Mouse (Mus musculus): Measurements from ENCODE around the gene Magi1.

Gene Magi1

DNA sequence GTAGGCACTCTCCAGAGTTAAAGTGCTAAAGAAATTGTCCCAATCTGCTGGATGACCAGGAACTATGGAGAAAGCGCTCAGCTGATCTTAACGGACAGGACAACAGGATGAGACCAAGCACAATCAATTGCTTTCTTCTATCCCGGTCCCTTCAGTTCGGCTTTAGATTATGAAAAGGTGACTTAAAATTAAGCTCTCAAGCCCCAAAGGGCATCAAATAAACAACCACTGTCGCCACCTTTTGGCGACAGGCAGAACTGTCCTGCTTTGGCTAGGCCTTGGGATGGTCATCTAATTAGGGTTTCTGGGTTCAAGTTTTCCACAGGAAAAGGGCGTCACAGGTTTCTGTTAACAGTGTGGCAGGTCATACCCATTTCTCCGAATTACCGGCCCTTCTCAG is 298.6 kb downstream of the Magi1 start:
- in situ Hi-C loops (cut with MboI): no loop called here

DNA sequence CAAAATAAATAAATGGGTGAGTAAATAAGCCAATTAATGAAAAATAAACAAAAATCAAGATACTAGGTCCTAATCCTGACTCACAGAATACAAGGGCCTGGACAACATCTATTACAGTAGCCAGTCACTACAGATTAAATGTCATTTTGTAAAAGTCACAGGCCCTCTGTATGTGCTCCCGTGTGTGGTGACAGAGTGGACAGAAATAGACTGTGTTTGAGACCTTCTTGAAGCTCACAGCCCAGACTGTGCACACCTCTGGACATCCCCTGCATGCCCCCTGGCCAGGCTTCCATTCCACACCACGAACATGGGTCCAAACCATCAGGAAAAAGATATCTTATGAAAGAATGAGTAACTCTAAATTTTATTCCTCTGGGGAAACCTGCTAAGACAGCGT is 300.2 kb downstream of the Magi1 start:
- in situ Hi-C loops (cut with MboI): no loop called here

DNA sequence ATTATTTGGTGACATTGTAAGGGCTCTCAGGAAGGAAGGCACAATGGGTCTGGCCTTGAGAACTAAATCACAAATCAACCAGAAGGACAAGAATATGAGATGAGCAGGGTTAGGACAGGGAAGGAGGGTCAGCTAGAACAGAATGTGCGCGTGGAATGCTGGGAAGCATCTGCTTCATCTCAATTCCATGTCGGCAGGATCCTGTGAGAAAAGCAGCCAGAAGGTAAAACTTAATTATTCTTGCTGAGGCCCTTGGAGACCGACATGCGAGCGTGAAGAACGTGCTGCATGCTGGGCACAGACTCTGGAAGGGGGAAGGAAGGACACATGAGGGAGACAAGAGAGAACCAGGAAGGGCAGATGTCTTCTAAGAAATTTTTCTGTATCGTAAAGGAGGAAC is 302.5 kb downstream of the Magi1 start:
- in situ Hi-C loops (cut with MboI): no loop called here

DNA sequence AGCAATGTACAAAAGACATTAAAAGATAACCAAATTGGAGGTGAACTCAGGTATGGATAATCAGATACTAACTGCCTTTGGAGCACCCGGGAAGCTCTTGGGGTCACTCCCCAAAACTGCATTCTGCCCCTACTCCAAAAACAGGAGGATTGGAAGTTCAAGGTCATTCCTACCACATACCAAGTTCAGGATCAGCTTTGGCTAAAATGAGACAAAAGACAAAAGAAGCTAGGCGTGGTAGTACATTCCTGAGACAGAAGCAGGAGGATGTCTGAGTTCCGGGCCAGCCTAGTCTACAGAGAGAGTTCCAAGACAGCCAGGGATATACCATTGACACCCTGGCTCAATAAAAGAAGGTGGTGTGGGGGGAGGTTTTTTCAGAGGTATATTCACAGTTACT is 304.5 kb downstream of the Magi1 start:
- in situ Hi-C loops (cut with MboI): no loop called here

DNA sequence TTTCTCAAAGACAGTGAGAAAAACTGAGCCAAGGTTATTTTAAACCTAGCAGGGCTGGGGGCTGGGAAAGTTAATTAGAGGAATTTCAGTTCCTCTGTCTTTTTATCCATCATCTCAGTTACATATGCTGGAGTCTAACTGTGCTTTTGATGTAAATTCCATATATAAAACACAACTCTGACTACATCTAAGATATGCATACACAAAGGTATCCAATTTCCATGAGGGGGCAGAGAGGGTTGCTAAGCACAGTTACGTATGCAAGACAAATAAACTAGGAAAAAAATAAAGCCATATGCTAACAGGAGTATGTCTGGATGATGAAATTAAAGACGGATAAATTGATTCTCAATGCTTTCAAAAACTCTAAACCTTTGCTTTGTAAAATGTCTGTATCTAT is 315.0 kb downstream of the Magi1 start:
- in situ Hi-C loops (cut with MboI): no loop called here

DNA sequence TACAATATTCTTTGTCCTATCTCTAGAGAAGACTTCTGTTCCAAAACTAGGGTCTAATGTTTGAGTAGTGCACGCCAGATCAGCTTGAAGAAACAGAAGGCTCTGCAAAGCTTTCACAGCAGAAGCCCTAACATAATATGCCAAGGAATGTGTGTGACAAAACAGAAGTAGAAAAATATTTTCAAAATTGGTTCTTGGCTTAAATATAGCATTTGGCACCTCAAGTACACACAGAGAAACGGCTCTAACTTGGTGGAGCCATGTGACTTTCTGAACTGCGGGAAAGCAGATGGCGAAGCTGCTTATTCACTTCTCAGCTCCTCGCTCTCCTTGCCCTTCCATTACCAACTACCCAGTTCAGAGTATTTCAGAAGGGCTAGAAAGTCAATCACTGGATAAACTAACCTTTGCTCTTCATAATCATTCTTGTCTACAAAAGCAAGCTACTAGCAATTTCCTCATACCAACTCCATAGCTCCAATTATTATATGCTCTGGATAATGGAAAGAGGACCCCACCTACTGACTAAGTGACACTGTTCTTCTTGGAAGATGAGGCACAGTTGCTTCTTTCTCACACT is 320.9 kb downstream of the Magi1 start:
- in situ Hi-C loops (cut with MboI): no loop called here

DNA sequence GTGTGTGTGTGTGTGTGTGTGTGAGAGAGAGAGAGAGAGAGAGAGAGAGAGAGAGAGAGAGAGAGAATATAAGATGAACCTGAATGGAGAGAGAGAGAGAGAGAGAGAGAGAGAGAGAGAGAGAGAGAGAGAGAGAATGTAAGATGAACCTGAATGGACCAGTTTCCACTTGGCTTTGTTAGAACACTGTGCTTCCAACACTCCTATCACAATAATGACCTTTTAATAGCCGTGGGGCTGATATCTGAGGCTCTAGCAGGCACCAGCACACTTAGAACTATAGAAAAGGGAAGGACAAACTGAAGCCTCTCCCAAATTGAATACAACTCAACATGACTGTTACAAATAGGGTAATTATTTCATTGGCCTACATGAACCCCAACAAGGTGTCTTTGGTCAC is 321.9 kb downstream of the Magi1 start:
- in situ Hi-C loops (cut with MboI): no loop called here

DNA sequence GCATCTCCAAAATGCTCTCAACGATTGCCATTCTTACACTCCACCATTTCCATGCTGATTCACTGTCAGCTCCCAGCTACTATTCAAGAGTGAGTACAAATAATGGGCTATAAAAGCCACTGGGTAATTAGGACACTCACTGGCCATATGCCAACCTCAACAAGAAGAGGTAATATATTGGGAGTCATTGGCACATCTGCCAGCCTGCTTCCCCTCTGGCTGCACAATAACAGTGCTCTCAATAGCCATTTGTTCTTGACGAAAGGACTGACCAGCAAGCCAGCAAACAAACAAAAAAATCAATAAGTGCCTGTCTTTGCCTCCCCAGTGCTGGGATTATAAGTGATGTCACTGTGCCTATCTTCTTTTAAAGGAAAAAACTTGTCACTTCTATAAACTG is 326.5 kb downstream of the Magi1 start:
- in situ Hi-C loops (cut with MboI): no loop called here

DNA sequence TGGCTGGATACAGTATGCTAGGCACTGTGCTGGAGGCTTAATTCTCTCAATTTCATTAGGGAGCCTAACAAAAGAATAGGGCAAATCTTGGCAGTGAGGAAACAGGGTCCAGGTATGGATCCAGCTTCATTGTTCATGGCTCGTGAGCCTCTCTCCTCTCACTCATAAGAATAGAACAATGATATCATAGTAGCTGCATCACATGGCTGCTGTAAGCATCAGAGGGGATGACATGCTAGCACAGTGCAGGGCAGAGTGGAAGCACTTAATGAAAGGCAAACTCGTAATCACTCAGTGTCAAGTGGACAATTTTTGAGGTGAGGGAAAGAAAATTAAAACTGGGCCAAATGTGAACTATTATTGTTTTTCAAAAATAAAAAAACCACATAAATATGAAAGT is 337.1 kb downstream of the Magi1 start:
- in situ Hi-C loops (cut with MboI): no loop called here

DNA sequence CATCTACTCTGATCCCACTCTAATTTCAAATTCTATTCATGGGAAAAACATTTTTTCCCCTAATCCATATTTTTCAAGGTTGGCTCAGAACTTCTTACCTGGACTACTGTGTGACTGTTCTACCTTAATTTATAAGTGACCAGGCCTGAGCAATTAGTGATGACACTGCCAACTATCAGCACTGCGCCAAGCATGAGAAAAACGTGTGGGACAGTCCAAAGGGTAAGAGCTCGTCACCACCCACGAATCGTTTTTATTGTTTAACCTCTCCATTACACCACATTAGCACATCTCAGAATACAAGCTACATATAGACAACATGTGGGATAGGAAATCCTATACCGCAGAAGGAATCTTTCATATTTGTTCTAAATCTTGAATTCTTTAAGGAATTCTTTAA is 347.4 kb downstream of the Magi1 start:
- in situ Hi-C loops (cut with MboI): no loop called here

DNA sequence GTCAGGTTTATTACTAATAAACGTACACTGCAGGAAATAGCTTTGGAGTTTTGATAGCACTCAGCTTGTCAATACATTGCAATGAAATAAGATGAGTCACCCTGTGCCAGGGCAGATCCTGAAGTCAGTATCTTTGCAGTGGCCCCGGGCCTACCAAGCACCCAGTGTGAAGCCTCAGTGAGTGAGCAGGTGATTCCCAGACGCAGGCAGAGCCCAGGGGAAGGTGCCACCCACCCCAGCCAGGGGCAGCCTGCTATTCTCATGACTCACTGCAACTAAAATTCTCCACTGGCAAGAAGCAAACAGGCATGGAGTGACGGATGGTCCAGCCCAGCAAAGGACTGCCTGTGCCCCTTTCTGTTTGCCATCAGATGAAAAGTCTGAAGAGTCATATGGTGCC is 347.9 kb downstream of the Magi1 start:
- in situ Hi-C loops (cut with MboI): no loop called here

DNA sequence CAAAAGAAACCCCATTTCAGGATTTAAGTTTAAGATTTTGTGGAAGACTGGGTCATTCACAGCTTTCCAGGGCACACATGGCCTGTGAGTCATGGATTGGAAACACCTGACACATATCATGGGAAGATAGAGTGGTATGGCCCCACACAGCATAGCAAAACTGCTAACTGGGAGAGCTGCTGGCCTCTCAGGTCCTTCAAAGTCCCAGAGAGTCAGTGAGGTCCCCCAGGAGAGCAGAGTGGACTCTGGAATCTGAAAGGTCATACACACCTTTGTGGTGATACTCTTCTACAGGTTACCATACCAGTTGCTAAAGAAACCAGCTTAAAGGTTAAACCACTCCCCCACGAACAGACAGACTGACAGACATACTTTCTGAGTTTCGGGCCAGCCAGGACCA is 349.0 kb downstream of the Magi1 start:
- in situ Hi-C loops (cut with MboI): no loop called here

DNA sequence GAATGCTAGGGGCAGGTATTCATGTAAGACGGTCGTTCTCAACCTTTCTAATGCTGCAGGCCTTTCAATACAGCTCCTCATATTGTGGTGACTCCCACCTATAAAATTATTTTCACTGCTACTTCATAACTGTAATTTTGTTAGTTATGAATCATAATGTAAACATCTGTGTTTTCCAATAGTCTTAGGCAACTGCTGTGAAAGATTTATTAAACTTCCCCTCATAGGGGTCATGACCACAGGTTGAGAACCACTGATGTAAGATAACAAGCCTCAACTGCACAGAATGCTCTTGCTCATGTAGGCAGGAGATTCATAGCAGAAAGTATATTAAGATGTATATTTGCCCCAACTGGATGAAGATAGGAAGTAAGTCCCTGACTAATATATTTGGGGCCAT is 359.1 kb downstream of the Magi1 start:
- in situ Hi-C loops (cut with MboI): no loop called here

DNA sequence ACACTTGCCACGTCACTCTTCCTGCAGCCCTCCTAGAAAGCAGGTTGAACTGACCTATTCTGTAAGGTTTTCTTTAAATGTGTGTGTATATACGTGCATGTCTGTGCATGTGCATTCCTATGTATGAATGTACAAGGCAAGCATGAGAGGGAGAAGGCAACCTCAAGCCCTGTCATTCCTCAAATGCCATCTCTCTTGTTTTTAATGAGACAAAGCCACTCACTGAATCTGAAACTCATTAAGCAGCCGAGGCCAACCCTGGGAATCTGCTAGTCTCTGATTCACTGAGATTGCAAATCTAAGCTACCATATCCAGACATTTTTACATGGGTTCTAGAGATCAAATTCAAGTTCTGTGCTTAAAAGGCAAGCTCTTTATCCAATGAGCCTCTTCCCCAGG is 359.7 kb downstream of the Magi1 start:
- in situ Hi-C loops (cut with MboI): no loop called here

DNA sequence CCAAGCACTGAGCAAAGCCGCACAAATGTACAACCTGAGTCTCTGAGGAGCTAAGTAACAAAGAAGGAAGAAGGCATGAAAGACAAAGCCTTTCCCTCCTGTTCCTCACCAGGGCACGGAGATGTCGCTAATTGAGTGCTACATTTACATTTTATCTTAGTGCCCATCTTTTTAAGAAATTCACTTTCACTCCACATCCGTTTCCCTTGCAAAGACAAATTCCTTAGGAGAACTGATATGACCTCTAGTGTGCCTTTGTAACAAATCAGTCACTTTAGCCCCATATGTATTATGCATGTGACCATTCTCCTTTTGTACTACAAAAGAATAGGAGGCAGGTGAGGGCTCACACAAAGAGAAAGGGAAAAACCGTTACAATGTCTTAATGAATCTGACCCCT is 360.4 kb downstream of the Magi1 start:
- in situ Hi-C loops (cut with MboI): no loop called here

DNA sequence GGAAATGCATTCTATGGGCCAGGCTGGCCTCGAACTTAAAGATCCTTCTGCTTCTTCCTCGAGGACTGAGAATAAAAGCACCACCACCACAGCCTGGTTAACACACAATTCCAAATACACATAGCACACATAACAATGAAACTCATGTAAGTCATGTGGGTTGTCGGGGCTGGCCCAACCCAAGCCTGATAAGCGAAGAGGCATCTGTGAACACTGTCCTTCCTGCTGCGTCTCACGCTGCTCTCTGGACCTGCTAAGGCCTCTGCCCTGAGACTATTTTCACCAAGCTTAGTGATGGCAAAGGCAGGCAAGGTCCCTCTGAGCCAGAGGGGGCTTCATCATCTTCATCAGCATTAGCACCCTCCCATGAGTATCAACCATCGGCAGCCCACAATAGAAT is 360.8 kb downstream of the Magi1 start:
- in situ Hi-C loops (cut with MboI): no loop called here

DNA sequence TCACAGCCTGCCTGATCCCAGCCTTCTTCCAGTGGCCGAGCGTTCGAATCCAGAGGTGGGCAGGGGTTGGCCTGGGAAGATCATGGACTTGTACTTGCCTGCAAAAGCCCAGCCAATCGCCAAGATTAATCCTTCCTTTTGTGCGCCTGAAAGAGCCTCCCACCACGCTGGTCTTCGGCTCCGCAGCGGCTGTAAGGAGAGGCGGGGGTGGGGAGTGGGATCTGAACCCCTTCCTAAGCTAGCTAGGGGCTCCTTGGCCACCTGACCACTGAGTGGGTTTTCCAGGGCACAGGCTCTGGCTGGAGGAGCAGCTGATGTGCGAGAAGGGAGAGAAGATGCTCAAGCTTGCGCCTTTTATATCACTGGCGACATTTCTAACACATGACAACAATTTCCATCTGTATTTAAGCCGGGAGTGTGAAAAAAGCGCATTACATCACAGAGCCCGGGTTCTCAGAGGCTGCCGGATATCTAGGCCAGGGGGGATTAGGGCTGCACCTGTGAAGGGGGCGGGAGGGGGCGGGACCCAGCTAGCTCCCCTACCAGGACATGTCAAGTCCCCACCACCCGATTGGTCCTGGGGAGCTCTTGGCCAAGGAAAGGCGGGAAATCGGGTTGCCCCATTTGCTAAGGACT is 370.4 kb downstream of the Magi1 start:
- in situ Hi-C loops (cut with MboI): no loop called here

DNA sequence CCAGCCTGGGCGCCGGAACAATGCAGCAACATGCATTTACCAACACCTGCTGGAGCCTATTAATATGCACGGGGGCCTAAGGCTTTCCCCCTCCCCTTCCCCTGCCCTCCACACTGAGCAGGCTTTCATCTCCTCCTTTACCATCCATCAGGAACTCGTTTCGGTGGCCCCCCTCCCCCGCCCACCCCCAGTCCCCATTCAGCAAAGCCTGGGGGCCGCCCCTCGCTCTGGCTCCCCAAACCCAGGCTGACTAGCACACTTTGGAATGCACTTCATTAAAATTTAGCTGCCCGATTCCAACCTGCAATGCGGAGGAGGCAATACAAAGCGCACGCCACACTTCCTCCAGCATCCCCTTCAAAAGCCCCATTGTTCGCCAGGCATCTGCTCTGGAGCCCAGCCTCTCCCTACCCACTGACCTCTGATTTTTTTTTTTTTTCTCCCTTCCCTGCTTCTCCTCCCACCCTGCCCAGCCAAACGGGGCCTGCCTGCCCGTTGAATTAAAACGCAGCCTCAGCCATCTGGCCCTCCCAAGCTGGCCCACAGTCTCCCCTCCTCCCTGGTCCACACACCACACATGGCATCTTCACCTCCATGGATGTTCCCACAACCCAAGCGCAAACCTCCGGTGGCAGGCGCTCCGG is 371.0 kb downstream of the Magi1 start:
- in situ Hi-C loops (cut with MboI): no loop called here

DNA sequence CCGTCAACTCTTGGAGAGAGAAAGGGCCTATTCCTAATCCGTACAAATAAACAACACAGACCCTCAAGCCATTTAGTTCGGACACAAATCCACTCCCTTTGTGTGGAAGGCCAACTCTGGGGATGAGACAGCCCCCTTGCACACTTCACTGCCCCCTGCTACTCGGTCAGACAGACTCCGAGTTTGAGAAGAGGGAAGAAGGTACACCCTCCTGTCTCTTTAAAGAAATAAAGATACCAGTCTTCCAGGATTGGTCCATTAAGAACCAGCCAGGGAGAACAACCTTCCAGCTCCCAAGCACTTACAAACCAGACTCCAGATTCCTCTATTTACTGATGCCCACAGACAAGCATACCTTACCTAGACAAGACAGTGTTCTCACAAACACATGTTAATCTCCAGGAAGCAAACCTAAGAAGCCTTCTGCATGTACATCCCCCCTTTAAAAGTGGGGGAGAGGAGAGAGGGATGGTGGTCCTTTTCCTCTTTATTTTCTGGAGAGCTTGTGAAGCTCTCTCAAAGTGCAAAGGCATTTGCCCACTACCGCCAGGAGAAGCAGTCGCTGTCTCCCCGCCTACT is 371.6 kb downstream of the Magi1 start:
- in situ Hi-C loops (cut with MboI): no loop called here

DNA sequence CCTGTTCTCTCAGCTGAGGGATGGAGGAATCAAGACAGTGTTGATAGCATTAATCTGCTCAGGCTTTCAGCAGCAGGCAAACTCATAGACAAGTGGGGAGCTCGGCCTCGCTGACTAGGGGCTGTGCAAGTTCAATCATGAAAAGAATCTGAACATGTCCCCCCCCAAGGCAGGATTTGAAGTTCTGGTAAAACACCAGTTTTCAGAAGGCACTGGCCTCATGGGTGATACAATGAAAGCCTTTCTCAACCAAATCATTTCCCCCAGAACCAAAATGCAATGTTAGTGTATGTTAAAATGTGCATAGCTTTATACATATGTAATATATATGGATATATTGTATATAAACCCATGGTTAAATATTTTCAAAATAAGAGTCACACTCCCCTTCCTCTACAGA is 372.3 kb downstream of the Magi1 start:
- in situ Hi-C loops (cut with MboI): no loop called here

DNA sequence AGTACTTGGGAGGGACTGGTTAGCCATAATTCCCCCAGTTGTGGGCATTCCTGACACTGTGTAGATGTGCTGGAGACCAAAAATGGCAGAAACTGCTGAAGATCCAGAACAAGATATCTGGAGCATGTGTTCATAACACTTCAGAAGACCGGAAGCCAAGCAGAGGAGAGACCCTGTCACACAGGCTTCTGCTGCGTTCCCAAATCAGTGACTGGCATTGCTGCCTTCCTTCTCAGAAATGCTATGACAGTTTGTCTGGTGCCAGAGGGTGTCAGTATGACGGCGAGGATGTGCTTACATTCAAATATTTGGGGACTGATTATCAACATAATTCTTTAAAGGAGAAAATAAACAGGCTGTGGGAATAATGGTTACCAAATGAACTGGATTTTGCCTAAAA is 373.7 kb downstream of the Magi1 start:
- in situ Hi-C loops (cut with MboI): no loop called here

DNA sequence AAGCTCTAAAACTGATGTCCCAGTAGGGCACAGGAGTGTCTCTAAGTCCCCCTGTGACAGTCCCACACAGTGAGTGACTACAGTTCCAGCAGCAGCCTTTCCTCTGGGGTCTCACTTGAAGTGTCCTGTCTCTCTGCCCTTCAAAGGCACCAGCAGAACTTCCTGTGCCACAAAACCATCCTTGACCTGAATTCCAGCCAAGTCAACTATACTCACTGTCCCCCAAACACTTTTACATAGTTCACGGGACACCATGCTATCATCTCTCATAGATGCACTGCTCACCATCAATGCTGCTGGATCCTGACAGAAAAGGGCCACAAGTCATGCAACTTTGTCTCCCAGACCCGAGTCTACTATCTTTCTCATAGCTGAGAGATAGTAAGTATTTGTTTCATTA is 378.7 kb downstream of the Magi1 start:
- in situ Hi-C loops (cut with MboI): no loop called here

DNA sequence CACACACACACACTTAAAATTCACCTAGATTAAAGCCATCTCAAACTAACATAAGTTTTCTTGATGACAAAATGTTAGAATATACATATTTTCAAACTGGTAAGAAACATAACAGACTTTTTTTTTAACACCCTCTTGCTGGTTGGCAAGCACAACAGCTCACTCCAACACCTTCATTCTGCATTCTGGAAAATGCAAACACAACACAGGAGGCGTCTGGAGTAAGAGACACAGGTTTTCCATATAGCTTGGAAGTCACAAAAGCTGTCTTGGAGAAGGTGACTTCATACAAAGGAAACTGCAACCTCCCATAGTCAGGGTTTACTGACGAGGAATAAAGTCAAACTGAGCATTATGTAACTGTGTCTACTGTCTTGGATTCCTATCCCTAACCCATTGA is 381.5 kb downstream of the Magi1 start:
- in situ Hi-C loops (cut with MboI): no loop called here

DNA sequence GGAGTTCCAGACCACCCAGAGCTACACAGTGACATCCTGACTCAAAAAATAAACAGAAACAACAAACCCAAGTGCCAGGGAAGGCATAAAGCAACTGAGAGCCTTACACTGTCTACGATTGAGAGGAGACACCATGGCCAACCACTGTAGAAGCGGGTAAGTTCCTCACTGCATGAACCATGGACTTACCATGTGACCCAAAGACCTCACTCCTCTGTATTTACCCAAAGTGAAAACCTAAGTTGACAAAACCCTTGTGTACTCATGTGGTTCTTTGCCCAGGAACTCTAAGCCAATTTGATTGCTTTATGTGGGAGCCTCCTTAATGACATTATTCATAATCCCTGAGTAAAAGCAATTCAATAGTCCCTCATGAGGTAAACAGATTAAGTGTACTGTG is 382.3 kb downstream of the Magi1 start:
- in situ Hi-C loops (cut with MboI): no loop called here
